Mouse (Mus musculus) myocyte (in vitro differentiated cells): ENCODE results near the gene Cdh3.

ENCODE experiments used
- MAX ChIP-seq: IDR thresholded peaks from one replicate; pipeline ENCODE4 v1.6.1; 2011; ENCODE audit warnings: low read depth, mild to moderate bottlenecking, control low read depth
- MYOD1 ChIP-seq, 3 experiments: IDR thresholded peaks; one replicate each; pipeline ENCODE4 v1.6.1; 2011; ENCODE audit warnings: control low read depth in 2 of 3, low read depth in 2 of 3, mild to moderate bottlenecking in 2 of 3, moderate library complexity in 1 of 3; ENCODE audit not compliant: insufficient read length in 2 of 3, control insufficient read depth in 1 of 3
- POLR2A ChIP-seq: IDR thresholded peaks from one replicate; pipeline ENCODE4 v1.6.1; 2011; ENCODE audit warnings: low read depth, mild to moderate bottlenecking, control low read depth, moderate library complexity; ENCODE audit not compliant: insufficient read length
- SRF ChIP-seq: IDR thresholded peaks from one replicate; pipeline ENCODE4 v1.6.1; 2011; ENCODE audit warnings: low read depth; ENCODE audit not compliant: control insufficient read depth, insufficient read length
- TCF12 ChIP-seq: IDR thresholded peaks from one replicate; pipeline ENCODE4 v1.6.1; 2011; ENCODE audit warnings: mild to moderate bottlenecking, control low read depth; ENCODE audit not compliant: poor library complexity, insufficient read depth, severe bottlenecking

- TF ChIP-seq POLR2A (no peak), SRF (no peak), TCF12 (no peak), MYOD1 (IDR thresholded peaks at IDR 0.05; ENCODE audit: control insufficient read depth in 1 of 3, insufficient read length in 2 of 3, low read depth in 2 of 3) (peak in 1 of 3 experiments; percentile 43), MAX (no peak)
Observed at GRCm38 (mm10) chr8:106527241-106528036, 16.7 kb downstream of the Cdh3 start.
